Mouse (Mus musculus) cerebellum, adult 11 months (tissue): ENCODE data around the gene Rsad2.
A peak's percentile ranks its signal among the peaks of the same experiment; 100 is the strongest.
"Not testable (repeated sequence)": the region's sequence is repeated elsewhere in the genome, so short reads cannot be mapped to it uniquely, and the experiment has no call there.

Source experiments
- DNase-seq: peaks from one replicate; pipeline ENCODE4 v3.0.0; 2022

Rsad2 gene

DNA sequence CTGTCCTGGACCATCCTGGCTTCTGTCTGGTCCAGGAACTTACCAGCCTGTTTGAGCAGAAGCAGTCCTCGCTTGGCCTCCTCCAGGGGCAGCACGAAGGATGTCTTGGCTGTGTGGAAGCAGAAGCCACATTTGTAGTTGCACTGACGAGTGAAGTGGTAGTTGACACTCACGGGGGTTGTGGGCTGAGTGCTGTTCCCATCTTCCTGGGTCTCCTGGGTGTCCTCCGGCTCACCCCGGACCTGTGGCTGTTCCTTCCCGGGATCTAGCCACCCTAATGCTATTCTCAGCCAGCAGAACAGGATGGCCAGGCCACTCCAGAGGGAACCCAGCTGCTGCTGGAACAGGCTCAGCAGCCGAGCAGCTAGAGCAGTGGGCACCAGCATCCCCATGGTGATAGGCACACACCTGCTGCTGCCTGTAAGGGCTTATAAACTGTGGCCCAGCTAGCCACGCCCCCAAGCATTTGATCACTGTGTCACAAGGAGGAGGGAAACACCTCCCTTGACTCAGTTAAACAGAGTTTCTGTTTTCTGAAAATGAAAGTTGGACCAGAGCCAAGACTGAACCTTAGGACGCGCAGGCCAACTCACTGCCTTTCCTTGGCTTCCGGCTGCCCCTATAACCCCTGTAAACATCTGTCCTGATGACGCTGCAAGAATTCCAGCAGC lies at the start of gene Rsad2:
Gene Rsad2 (minus strand): TSS at position 425 of the 671 bp plus-strand sequence.
- DNase-seq = no peak

DNA sequence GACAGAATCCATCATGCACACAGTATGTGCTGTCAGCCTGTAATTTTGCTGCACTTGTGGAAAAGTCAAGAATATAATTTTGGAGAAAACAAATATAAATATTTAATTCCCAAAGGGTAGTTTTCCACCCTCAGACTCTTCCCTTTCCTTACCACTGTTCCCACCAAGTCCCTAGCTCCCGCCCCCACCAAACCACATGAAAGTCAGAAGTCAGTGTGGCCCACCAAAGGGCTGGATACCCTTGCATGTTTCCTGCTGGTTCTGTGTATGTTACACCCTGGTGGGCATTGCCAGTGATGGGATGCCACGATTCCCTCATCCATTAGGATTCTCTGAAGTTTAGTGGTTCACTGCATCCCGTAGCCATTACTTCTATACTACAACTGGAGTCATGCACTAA lies 44.8 kb upstream of the Rsad2 start:
- DNase-seq = no peak

DNA sequence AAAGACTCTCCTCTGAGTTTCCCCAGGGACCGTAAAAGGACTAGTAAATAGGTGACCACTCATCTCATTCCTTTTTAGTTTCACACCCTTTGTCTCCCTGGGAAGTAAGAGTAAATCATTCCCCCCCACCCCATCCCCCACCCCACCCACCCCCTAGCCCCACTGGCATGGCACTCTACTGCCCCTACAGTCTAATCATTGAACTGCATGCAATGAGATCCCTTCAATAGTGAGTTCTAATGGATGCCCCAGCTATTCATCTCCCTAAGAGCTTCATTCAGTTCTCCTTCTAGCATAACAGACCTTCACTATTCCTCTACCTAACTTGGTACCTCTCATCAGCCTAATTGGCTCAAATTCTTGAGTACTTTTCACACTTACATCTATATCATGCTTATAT lies 33.7 kb upstream of the Rsad2 start:
- DNase-seq = no peak

DNA sequence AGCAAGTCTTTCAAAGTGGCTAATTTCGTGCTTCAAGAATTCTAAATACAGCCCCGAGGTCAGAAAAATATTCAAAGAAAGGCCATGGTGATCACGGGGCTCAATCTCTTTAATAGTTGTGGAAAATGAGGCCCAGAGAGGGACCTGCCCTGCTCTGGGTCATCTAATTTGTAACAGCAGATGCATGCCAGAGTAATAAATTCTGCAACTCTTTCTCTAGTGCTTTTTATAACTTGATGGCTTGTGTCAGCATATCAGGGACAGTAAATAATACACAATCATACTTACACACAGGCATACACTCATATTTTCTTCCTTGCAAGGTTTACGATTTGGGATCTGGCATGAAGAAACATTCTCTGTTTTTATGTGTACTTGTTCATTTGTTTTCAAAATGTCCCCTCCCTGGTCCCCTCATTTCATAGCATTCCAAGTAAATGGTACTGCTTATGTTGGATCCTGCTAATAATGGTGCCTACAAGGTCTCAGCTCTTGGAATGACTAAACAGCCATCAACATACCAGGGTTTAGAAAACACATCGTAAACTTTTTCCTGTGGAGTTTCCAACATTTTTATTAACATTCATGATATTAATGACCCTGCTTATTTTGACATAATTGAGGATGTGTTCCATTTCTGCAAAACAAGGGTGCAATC lies 32.5 kb upstream of the Rsad2 start:
- no peak for DNase-seq

DNA sequence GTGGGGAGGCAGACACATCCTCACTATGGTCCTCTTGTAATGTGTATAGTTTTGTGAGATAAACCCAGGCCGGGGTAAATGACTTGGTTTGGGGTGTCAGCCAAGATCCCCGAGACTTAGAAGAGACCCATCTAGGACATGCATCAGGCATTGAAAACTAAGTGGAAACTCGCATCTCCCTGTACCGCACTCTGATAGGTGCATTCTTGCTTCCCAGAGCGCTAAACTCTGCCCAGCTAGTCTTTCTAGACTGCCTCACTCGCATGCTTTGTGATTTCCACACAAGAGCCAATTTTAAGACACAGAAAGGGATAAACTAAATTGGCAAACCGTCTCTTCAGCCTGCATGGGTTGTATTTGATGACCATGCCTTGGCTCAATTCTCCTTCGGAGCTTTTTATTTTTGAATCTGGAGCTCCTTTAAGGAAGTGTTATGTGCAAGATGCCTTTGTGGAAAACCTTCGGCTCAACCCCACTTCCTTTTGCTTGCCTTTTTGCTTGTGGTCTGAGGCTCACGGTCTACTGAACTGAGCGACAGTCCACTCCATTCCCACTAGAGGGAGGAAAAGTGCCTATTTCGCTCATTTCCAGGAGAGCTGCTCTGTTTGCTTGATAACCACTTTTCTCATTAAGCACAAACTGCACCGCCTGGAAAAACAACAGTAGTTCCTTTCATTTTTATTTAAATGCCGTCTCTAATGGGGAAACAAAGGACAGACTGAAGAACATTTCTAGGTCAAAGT lies 31.8 kb upstream of the Rsad2 start:
- DNase-seq = no peak

DNA sequence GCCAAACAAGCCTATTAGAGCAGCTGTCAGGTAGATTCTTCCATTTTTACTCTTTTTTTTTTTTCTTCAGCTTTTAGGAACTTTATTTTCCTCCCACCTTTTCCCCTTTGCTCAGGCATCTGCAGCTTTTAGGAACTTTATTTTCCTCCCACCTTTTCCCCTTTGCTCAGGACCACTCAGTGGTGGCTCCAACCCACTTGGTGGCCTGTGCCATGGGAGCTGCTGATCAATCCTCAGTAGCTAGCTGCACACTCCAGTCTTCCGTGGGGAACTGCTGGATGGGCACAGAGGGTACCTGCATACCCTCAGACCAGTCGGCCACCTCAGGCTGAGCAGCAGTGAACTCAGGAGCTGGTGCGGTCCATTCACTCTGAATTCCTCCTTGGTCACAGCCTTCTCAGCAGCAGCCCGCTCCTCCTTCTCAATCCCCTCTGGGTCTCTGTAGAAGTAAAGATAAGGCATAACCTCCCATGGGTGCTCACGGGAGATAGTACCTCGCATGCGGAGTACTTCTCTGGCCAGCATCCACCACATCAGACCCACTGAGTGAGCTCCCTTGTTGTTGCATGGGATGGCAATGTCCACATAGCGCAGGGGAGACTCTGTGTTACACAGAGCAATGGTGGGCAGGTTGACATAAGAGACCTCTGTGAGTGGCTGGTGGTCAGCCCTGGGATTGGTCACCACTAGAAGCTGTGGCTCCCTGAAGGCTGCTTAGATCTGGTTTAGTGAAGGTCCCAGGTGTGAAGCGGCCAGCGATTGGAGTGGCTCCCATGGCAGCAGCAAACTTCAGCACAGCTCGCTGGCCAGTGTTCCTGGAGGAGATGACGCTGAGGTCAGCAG lies 29.7 kb upstream of the Rsad2 start:
- not testable (repeated sequence) for DNase-seq

DNA sequence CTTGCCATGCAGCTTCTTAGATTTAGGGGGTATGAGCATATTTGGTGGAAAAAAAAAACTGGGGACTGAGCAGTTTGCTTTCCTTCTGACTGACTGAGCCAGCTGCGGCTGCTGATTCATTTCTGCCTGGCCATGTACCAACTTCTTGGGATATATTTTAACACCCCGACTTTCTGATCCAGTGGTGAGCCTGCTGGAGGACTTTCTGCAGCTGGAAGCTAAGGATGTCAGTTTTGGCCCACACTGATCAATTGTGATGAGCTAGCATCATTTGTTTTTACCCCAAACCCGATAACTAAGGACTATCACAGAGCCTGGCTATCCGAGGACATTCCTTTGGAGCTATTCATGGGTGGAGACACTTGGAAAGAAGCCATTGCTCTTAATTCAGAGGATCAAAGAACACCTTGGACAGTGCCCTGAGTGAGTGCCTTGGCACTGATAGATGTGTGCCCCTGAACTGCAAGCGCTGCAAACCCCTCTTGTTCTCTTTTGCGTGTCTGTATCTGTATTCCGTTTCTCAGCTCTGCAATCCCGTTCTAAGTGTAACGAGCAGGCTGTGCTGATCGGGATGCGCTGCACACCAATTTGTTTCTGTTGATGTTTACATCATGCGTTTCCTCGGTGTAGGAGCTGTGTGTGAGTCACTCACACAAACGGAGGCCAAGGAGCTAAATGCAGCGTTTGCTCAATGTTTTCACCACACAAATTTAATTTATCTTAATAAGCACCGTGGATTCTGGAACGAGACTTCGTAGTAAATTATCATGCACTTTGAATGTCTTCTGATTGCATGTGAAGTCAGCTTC lies 22.1 kb upstream of the Rsad2 start:
- no peak for DNase-seq

DNA sequence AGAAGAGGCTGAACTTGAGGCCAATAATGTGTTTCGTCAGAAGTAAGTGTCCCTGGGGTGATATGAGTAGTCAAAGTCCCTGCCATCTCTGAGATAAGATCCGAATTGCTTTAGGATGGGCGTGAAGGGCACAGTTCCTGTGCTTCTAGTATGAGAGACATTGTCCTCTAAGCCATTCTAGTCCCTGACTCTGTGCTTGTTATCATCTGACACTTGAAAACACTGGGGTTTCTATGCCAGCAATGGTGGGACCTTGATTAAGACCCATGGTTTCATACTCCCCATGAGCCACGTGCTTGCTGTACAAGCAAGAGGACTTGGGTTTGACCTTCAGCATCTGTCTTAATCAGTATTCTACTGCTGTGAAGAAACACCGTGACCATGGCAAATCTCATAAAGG lies 20.9 kb upstream of the Rsad2 start:
- no peak for DNase-seq

DNA sequence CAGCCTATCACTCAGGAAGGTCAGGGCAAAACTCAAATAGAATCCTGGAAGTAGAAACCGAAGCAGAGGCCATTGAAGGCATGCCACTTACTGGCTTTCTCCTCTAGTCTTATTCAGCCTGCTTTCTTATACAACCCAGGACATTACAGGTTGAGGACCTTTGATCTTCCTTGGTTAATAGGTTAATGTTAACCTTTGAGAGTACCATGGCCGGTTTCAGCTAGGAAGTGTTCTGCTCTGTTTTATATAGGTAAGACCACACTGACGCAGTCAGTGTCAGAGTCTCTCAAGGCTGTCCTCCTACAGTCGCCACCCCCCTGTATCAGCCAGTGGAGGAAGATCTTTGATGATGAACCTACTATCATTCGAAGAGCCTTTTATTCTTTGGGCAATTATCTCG lies 17.5 kb upstream of the Rsad2 start:
- DNase-seq = no peak

DNA sequence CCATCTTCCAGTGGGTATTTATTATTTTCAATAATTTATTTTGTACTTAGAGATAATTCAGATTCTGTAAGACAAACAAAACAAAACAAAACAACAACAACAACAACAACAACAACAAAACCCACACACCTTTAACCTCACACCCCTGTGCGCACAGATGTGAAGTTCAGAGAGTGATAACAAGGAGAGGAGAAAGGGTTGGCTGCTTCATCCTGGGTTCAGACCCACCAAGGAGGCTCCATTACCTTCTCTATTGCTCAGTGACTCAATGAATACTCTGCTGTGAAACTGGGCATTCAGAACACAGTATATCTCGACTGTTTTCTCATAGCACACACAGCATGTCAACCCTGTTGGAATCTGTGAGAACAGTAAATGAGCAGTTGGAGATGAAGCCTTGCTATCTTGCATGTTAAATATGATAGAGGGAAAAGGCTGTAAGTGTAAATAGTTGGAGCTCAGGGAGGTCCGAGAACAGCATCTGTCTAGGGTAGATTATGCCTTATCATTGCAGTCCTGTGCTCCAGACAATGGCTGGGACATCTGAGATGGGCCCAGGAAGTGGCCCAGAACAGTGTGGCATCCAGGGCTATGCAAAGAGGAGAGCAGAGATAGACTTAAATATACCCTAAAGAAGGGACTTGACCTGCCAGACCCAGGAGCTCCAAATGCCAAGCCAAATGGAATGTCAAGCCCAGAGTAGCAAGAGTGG lies 16.7 kb upstream of the Rsad2 start:
- no peak for DNase-seq

DNA sequence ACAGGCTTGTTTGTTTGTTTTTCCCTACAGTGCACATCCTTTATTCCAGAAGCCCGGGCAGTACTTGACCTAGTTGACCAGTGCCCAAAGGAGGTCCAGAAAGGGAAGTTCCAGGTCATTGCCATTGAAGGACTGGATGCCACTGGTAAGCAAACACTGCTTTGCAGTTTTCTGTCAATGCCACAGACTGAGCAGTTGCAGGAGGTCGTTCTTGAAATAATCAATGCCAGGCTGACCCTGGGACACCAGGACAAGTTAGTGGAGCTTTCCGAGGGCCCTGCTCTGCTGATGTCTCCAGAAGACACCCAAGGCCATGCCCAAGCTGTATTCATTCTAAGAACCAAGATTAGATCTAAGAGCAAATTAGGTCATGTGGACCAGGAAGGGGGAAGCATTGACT lies 15.1 kb upstream of the Rsad2 start:
- no peak for DNase-seq

DNA sequence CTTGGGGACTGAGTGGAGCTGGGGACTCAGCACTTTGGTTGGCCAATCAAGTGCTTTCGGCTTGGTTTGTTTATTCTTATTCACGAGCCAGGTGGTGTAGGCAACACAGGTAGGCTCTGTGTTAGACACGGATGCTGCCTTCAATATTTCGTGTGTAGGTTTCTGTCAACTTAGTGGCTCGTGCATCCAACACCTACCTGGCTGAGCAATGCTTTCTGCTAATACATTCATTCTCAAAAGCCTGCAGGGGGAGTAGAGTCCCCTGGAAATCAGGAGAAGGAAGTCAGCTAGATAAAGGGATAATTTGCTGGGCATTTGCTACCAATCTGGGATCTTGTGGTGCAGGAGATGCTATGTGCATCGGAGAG lies 13.8 kb upstream of the Rsad2 start:
- DNase-seq = no peak

DNA sequence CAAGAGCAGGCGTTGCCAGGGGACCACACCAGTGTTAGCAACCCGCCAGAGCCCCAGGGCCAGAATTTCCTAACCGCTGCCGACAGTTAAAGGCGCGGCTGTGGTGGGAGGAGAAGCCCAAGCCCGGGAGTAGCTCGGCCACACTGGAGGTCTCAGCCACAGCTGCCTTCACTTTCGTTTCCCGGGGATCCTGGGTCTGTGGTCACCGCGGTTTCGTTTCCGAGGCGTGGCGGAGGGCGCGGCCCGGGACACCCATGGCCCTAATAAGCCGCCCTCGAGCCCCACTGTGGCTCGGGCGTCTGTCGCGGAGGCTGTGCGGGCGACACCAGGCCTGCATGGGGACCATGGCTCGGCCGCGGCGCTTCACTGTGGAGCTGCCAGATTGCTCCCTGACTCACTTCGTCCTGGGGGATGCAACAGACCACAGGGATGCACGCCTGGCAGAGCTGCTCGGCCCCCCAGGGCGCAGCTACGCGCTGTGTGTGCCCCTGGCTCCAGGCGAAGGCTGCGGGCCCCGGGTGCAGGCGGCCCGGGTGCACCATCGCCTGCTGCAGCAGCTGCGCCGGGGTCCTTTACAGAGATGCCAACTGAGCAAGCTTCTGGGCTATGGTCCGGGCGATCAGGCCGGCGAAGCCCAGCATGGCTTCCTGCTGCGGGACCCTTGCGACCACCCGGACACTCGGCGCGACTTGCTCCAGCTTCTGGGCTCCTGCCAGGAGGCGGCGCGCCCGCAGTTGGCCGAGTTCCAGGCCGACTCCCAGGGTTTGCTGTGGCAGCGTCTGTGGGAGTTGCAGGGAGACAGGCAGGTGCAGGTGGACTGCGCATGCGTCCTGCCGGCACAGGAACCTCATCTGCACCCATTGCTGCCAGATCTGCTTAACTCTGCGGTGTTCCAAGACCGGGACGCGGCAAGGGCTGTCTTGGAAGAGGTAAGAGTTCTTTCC lies 13.1 kb upstream of the Rsad2 start, which contains the start of gene Cmpk2:
Gene Cmpk2 (plus strand): TSS at position 107 of the 944 bp plus-strand sequence.
- DNase-seq = peak; percentile 86

DNA sequence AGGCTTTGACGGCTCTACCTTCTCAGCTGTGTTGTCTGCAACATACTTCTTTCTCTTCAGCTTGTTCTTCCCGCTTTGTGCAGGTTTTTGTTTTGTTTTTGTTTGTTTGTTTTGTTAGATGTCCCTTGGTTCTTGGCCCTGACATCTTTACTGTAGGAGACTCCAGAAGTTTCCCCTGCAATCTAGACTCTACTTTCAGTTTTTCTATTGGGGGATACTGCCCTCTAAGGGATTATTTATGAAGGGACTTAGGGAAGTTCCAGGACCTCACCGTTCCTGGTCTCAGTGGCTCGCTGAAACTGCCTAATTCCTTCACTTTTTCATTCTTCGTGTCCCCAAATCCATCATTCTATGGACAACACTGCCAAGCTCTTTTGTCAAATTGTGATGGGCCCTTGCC lies 9.3 kb upstream of the Rsad2 start:
- no peak for DNase-seq

DNA sequence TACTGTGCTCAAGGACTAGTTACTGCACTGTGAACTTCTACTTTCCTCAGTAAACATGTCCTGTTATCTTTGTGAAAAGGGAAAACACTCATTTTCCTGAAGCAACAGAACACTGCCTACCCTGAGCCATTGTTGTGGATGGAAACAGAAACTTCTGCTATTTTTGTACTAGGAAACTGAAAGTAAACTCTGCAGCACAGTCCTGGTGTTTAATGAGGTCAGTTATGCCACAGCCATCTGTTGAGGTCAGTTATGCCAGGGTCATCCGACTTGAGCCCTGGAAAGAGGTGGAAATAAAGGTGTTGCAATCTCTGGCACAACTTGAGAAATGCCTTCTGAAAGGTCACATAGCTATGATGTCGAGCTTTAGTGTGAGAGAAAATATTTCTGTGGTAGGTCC lies 3.8 kb upstream of the Rsad2 start:
- DNase-seq = no peak

DNA sequence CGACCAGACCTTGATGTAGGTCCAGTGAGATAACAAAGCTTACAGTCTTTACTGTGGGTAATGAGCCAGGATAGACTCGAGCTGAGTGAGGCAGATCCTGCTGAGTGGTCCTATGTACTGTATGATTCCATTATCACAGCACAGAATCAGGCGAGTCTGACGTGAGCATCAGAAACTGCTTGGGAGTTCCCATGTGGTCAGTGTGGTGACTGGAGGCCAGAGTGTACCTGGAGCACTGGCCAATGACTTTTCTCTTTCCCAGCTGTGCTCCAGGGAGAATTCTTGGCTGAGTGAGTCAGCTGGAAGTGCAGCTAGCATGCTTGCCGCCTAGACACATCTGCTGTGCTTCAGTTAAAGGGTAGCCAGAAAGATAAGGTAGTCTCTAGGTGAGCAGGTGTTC lies 1.6 kb downstream of the Rsad2 start:
- DNase-seq = no peak

DNA sequence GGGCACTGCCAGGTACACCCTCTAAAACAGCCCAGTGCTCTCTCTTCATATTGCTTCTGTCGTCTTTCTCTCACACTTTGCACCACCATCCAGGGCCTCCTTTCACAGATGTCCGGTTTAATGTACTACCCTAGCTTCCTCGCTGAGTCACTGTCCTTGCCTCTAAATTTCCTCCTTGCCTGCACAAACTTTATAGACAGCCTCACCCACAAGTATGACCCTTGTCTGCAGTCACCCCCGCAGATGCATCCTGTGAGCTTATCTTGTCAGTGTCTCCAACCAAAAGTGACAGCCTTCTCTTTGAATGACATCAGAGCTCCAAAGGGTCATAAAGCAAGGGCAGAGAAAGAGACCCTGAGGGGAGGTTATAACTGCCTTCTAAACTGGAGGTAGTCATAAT lies 3.3 kb downstream of the Rsad2 start:
- DNase-seq = no peak

DNA sequence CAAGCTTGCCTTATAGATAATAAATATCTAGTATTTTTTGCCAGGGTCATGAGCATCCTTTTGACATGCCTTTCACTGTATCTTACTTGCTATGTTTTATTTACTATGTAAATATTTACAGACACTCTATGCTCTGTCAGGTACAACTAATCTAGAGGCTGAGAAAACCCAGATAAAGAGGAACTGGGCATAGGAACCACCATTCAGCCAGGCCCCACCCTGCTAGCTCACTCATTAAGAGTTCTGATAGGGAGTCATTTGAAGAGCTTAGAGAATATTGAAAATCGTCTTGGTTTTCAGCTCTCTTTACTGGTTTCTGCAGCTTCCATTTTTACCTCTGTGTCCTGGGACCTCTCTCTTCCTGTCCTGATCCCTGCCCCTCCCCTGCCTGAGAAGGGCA lies 5.1 kb downstream of the Rsad2 start:
- no peak for DNase-seq

DNA sequence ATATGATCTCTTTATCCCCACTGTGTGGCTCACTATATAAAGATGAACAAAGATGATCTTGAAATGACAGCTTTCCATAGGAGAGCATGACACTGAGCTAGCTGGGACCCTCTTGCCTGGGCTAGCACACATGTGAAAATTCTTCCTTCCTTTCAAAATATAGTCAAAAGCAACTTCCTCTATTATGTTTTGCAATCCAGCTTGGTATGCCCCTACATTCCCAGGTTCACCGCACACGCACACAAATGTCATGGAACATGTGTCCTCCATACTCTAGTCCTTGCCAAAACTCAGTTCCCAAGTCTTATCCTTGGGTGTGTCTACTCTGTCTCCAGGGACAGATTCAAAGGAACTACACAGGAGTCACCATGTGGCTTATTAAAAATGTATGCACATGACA lies 6.8 kb downstream of the Rsad2 start:
- DNase-seq = no peak

DNA sequence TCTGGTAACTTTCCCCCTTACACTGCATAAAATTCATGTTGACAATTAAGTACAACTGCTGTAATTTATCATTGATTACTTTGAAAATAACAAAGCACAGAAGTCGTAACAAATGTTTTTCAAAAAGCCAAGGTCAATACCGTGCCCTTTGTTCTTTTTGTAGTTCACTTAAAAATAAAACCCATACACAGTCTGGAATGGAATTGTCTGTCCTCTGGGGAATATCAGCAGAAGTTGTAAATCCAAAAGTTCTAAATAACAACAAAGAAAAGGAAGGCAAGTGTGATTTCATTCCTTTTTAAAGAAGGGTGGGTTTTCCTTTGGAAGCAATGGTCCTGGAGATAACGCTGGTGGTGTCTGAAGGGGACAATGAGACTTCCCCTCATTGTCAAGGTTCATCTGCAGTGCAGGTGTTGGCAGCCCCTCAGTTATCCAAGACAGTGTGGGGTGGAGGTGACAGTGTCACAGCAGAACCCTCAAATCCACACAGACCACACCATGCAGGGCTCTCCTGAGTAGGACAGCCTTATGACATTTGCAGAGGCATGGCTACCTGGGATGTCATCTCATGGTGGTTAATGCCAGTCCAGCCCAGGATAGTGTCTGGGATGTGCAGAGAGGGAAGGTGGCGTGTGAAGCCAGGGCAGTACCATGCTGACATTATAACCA lies 9.7 kb downstream of the Rsad2 start:
- DNase-seq = no peak
